Mouse (Mus musculus) right cerebral cortex, adult 18-20 months (tissue): Measurements from ENCODE around the gene Poc1b.

Experiments
- DNase-seq: peaks from one replicate; pipeline ENCODE4 v3.0.0; 2022; ENCODE audit warnings: mixed read lengths

Gene Poc1b

DNA sequence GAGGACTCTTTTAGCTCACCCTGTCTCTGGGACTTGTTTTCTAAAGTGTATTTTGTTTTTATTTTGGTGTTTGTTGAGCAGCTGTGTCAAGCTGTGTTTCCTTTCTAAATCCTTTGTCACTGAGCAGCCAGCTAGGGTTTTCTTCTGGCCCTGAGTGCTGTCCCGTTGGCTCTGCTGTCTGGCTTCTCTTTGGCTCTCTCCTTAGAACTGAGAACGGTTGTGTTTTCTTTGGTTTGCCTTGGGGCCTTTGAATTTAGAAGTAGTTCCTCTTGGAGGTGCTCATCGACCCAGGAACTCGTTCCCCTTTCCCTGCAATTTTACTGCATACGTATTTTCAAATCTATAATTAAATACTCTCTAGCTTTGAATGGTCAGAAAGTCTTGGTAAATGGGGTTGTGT lies 56.2 kb downstream of the Poc1b start:
- DNase-seq = no peak

DNA sequence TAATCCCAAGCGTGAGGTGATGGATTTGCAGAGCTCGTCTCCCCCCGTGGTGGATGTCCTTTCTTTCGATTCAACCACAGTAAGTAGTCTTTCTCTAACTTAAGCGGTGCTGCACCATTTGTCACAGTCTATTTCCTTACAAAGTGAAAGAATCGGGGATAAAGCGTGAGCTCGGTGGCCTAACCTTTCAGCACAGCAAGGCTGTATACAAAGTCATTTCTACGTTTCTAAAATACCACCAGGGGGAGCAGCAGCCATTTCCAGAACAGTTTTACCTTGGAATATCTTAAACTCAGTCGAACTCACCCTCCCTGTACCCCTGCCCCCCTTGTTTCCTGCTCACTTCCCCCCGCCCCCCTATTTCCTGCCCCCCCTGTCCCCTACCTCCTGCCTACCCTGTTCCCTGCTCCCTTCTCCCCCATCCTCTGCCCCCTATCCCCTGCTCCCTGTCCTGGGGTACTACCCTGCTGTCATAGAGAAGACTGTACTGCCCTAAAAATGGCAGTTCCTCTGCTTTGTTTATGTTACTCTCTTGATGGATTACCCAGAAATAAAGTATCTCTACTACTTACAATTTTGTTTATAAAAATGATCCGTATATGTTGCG lies 58.1 kb downstream of the Poc1b start:
- DNase-seq = peak; percentile 39

DNA sequence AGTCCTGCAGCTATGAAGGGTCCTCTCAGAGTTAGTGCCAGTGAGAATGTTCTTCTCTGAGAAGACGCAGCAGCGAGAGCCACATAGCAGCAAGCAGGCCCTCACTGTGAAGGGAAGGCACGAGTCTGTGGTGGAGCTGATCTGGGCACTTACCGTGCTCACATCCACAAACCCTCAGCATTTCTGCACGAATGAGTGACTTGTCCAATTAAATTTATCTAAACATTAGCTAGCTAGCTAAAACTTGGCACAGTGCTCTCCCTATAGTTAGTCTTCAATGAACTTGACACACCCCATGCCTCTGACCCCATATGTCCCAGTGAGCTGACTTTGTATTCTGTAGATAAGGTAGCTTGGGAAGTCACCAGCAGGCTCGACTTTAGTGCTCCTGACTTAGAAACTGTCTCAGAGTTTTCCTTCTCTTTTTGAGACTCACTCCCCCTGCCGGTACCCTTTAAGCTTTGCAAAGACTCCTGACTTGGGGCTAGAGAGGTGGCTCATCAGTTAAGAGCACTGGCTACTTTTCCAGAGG lies 59.0 kb downstream of the Poc1b start:
- DNase-seq = no peak

DNA sequence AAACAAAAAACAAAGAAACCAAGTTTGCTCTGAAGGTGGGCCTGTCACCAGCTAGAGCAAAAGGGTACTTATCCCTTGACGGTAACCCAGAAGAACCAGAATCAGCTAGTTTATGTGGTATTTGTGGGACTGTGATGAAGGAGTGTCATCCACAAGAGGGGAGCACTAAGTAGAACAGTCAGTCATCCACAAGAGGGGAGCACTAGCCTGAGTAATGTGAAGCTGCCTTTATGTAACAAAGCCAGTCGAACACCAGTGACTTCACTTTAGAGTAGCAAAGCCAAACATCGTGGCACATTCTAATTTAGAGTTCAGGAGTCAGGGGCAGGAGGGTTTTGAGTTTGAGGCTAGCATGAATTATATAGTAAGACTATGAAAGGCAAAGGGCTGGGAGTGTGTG lies 59.6 kb downstream of the Poc1b start:
- DNase-seq = peak; percentile 40

DNA sequence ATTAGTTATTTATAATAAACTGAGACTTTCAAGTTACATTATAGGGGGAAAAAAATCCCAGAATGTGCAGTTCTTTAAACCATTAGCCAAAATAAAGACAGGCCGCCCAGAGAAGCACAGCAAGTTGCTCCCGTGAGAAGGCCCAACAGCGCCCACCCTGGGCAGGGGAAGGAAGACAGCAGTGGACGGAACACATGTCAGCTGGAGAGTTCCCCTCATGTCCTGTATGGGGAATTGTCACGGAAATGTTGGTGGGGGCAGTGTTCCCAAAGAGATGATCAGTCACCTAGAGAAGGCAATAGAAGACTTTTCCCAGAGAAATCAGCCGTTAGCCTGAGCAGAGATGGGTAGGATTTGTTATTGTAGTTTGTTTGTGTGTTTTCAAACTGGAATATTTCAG lies 61.6 kb downstream of the Poc1b start:
- no peak for DNase-seq

DNA sequence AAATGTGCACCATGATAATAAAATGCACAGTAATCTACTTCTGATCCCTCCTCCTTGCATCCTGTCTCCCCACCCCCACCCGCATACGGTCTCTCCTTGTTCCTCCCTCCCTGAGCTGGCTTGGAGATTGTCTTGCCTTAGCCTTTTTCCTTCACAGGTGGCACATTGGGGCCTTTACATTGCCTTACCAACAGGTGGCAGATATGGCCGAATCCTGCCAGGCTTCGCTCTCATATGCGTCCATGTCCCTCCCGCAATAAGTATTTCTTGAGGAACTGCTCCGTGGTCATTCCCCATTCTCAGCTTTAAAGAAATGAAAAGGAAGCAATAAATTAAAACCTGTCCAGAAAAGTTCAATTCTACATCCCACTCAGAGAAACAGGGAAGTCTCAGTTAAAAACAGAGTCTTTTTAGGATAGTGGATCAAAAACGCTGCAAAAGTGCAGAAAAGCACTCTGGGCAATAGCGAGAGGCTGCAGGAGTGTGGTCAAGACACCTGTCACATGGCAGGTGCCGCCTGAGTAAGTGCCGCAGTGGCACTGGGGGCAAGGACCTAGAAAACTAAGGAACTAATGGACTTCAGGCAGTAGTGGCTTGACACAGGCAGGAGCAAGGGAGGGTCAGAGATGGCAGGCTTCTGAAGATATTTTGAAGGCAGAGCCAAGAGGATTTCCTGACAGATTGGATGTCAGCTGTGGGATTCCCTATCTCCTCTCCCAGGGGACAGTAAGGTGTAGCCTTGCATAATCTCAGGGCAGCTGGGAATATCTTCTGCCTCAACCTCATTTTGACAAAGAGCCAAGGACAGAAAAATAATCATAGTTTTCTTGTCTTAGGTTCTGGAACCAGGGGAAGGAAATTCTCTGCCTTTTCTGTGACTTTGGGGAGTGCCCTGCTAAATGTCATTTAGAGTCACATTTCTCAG lies 62.3 kb downstream of the Poc1b start:
- DNase-seq = no peak

DNA sequence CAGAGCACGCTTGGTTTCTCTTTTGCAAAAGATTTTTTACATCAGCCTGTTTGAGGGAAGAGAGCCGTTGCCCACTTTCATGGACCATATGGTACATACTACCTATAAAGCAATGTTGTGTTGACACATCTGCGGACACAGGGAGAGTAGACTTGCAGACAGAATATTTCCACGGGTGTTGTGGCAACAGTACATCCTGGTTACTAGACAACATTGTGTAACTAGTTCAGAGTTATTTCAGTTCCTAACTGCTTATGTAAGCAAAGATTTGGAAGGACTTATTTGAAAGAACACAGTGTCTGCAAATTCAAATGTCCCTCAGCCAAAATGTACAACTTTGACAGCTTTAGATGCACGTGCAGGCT lies 62.9 kb downstream of the Poc1b start:
- DNase-seq = peak; percentile 48

DNA sequence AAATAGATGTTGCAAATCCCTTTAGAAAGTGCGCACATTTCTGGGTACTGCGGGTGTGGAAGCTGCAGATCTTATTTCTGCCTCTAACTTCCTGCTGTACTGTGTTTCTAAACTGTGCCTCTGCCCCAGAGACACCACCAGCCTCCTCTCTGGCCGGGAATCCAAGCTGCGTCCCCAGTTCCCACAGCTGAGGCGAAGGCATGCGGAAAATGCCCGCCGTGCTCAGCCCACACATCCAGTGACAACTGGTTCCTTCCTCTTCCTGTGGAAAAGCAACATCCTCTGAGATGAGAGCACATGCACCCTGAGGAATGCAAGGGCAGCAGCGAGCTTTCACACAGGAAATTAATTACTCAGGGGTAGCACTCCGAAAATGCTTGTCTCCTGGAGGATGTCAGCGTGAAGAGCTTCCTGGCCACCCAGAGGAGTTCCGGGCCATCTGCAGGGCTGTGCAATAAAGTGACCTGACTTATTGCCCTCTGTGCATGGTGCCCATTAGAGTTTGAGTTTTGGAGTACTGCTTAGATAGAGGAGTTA lies 65.2 kb downstream of the Poc1b start:
- DNase-seq = peak; percentile 57

DNA sequence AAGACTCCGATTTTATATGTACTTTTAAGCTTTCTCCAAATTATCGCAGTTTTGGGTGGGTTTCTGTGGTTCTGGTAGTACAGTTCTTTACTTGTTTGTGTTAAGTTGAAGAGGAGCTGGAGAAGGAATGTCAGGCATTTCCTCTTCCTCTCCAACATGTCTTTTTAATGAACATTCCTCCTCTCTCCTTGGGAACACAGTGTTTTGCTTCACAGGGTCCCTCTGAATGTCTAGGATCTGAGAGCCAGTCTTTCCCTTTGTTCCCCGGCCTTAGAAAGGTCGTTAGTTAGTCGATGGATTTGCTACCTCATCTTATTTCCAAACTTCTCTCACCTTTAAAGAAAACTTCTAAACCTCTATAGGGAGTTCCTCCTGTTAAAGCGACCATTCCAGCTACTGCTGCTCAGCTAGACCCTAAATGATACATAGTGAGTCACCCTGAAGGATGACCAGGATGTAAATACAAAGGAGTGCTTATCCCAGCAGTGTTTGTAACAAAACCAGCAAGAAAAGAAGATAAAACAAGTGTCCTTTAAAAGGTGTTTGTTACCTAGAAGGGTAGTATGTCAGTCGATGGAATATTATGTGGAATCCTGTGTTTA lies 66.2 kb downstream of the Poc1b start:
- DNase-seq = no peak

DNA sequence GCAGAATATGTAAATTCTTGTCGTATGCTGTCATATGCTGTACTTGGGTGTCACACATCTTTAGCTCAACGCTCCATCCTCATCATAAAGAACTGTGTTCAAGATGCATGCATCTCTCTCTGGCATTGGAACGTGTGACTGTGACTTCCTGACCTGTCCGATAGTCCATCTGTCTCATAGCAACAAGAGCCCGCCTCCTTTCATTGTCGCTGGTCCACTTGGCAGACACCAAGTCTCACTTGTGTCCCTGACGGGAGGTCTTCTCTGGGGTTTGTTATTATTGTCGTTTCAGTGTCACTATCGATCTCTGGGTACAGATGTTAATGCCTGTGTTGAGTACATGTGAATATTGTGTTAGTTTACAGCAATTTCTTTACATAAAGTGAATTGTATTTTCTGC lies 70.1 kb downstream of the Poc1b start:
- DNase-seq = no peak

DNA sequence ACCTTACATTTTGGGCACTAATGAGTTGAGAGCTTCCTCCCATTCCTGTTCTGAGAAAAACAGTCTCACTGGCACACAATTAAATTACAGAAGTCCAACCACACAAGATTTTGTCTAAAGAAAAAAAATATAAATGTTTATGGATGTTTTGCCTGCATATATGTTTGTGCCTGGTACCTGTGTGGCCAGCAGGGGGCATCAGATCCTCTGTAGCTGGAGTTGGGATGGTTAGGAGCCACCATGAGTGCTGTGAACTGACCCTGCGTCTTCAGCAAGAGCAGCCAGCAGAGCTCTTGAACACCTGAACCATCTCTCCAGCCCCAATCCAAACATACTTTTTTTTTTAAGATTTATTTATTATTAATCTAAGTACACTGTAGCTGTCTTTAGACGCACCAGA lies 71.3 kb downstream of the Poc1b start:
- no peak for DNase-seq

DNA sequence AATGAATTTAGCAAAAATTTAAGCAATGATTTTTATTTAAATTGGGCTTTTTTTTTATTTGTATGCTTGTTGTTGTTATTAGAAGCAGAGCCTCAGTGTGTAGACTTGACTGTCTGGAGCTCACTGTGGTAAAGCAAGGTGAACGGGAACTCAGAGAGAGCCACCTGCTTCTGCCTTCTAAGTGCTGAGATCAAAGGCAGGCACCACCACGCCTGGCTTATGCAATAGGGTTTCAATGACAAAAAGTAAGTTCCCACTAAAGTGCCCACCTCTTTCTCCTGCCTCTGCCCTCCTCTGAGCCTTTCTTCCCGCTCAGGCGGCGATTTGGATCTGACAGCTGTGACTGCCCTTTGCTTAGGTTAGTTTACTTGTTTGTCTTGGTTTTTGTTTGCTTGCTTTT lies 72.3 kb downstream of the Poc1b start:
- DNase-seq = no peak

DNA sequence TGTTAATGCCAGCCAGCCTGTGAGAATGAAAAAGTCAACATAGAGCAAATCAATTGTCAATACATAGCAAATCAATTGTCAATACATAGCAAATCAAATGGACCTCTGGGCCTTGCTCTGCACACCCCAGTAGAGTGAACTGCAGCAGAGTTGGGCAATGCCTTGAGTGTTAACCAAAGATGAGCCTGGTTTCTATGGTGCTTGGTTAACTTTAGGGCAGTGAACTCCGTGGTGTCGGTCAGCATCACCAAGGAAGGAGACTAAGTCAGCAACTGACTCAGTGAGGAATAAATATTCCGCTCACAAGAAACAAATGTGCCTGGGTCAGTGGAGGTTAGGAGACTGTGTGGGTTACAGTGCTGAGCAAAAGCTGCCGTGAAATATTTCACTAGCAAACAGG lies 72.7 kb downstream of the Poc1b start:
- DNase-seq = no peak

DNA sequence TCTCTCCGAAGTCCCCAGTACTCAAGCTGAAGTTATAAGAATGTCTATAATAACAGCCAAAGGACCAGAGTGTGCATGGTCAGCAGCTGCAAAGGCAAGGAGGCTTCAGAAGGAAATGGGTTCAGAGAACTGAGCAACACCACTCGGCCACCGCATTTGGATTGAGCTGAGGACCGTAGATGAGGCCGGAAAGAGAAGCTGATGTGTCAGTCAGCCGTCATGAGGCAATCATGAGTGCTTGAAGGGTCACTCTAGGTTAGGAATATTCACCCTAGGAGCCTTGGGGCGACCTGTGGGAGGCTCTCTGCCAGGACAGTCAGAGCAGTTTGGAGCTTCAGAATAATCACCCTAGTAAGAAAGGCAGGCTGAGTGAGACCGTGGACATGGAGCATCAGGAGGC lies 74.7 kb downstream of the Poc1b start:
- no peak for DNase-seq

DNA sequence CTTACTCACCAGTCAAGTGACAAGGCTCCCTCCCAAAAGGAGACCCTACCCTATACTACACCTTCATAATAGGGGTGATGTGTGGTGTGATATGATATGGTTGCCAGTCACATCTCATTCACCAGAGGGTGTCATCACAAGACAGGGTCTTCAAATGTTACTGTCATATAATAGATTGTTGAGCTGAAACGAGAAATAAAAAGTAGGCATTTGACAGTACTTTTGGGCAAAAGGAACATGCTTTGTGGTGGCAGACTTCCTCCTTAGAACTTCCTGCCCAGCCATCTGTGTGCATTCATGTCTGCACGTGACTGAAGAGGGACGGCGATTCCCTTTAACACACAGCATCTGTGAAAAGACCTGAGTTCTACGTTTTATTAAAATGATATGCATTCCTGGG lies 75.3 kb downstream of the Poc1b start:
- no peak for DNase-seq

DNA sequence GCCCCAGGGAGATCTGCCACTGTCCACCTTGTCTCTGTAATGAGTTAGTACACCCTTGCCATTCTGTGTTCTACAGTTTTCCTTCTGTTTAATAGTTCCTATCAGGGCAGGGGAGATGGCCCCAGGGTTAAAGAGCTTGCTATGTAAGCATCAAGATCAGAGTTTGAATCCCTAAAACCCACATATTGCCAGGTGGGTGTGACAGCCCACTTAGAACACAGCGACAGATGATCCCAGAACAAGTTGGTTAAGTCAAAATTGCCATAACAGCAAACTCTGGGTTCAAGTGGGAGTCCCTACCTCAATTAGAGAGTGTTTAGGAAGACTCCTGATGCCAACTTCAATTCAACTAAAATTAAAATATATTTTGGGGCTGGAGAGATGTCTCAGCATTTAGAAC lies 81.3 kb downstream of the Poc1b start:
- no peak for DNase-seq

DNA sequence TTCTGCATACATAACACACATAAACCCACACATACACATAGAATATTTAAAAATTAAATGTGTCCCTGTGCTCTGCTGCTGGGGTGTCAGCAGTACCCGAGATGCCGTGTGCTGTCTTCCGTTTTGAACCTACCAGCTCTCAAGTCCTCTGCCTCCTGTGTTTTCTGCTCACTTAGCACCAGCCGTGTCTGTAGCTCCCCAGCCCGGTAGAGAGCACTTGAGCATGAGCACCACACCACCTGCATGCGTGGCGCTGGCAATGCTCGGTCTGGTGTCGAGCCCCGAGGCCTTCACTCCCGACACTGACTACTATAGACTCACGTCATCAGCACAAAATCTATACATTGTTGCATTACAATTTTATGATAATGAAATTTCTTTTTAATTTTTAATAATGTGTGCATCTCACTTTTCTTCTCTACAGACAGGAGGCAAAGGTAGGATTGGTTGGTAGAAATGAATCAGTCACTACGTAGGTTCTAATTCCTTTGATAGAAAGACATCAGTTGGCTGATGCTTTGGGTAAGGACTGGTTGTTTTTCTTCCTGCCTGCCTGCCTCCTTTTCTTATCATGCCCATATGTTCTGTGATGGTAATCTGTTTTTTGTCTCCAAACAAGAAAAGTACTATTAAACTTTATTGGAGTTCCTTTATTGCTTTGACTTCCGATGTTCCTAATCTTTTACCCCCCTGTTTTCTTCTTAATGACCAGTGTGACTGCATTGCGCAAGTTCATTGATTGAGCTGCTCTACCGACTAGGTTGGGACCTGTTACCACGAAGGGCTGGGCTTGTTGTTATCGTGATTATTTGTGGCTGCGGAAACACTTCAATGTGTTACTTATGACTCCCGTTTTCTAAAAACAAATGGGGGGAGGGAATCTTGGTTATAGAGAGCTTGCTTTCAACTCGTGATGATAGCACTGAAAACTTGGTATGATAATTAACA lies 82.1 kb downstream of the Poc1b start:
- no peak for DNase-seq

DNA sequence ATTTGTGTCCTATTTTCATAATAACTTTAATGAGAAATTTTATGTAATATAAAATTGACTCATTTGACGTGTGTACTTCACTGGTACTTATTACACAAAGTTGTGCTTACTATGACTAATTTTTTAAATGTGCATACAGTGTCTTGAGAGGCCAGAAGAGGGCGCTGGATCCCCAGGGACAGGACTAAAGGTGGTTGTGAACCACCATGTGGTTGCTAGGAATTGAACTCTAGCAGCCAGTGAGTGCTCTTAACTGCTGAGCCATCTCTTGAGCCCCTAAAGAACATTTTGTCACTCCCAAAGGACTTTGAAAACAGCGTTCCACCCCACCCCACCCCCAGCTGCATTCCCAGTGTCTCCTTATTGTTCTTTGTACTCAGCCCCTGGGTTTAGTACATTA lies 84.0 kb downstream of the Poc1b start:
- no peak for DNase-seq

DNA sequence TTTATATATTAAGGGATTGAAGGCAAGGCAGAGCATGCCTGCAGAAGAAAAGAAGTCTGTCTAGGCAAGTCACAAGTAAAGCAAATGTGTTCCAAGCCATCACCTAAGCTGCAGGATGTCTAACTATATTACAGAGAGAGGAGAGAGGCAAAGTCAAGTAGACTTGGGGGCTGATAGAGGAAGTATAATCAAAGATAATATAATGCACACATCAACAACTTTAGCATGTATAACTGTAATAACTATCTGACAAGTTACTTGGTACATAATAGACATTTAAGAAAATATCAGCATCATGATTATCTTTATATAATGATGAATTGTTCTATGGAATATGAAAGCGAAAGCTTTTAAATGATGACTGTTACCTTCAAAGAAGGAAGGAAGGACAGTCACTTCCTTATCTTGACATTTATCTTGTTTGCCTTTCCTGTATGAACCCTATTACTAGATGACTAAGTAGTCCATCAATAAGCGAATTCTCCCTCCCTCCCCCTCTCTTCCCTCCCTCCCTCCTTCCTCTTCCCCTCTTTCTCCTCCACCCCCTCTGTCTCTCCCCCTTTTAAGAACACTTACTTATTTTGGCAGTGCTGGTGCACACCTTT lies 87.7 kb downstream of the Poc1b start:
- no peak for DNase-seq

DNA sequence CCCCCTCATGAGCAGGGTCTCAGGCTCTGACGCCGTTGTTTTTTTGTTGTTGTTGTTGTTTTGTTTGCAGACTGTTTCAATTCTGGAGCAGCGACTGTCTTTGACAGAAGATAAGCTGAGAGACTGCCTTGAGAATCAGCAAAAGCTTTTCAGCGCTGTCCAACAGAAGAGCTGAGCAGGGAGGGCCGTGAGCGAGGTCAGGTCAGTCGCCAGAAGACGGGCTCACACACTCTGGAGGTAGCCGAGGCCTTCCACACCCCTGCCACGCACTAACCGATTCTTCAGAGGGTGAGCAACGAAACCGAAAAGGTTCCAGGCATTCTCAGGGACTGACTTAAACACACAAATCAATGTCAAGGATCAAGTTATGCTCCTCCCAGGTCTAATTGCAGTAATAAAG lies 89.7 kb downstream of the Poc1b start:
- no peak for DNase-seq

DNA sequence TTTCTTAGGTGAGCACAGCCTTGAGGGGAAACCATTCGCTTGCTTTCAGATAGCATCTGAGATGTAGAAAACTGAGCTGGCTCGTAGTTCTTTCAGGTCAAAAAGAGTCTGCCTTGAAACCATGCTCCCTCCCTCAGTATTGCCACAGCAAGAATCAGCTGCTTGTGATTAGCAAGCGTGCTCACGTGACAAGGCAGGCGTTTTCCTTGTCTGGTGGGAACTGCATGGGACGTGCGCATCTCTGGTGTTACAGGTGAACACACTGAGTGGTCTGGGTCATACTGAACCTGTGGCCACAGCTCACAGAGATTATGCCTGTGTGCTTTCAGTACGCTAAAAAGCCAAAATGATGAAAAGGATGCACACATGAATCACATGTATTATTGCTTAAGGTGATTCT lies 90.3 kb downstream of the Poc1b start:
- DNase-seq = no peak
